Mouse (Mus musculus): ENCODE measurements around the gene Noct.

DNA sequence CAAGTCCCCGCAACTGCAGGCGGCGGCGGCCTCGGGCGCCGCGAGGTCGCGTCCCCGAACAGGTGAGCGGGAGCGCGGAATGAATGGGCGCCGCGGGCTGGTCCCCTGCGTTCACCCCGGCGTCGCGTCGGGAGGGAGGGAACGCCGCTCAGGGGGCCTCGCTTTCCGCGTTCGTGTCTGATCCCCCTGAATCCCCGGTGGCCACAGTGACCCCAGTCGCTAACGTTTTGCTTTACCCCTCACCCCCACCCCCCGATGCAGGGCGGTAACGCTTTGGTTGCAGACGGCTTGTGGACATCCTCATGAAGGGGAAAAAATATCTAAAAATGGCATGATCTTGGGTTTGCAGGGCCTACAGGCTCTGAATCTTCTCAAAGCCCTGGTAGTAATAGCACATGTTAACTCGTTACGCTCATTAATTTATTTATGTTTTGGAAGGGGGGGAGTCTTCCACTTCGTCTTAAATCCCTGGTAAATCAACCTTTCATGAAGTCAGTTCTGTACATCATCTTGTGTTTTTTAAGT lies 1.0 kb downstream of the Noct start:
- TF ChIP-seq POLR2AphosphoS2 (IDR thresholded peaks at IDR 0.05; ENCODE audit: low read length) (no peak), POLR2AphosphoS5 (IDR thresholded peaks at IDR 0.05; ENCODE audit: borderline replicate concordance, low read depth, low read length) (no peak), TAL1 (IDR thresholded peaks at IDR 0.05; ENCODE audit: low read length) (no peak), POLR2A (IDR thresholded peaks at IDR 0.05; ENCODE audit: control insufficient read depth in 1 of 2, insufficient read depth in 1 of 2, low read depth in 1 of 2, low read length in 2 of 2, poor library complexity in 1 of 2) (no peak), CTCF (IDR thresholded peaks at IDR 0.05 in 2 of 3, conservative IDR thresholded peaks at IDR 0.05 in 1 of 3; ENCODE audit: control insufficient read depth in 1 of 3, insufficient read depth in 1 of 3, low read depth in 2 of 3, low read length in 3 of 3, poor library complexity in 1 of 3, severe bottlenecking in 1 of 3) (no peak), EP300 (IDR thresholded peaks at IDR 0.05; ENCODE audit: low read depth in 1 of 2, low read length in 2 of 2) (no peak), CHD2 (IDR thresholded peaks at IDR 0.05; ENCODE audit: low read length) (no peak), MAX (IDR thresholded peaks at IDR 0.05; ENCODE audit: low read length) (0 out of 2 replicates have a peak, but pooled peaks have one; percentile 18), ETS1 (IDR thresholded peaks at IDR 0.05; ENCODE audit: low read depth, low read length) (no peak)
